Comparison of ENCODE assay signal across 8 mouse cellular contexts in the genomic region with DNA sequence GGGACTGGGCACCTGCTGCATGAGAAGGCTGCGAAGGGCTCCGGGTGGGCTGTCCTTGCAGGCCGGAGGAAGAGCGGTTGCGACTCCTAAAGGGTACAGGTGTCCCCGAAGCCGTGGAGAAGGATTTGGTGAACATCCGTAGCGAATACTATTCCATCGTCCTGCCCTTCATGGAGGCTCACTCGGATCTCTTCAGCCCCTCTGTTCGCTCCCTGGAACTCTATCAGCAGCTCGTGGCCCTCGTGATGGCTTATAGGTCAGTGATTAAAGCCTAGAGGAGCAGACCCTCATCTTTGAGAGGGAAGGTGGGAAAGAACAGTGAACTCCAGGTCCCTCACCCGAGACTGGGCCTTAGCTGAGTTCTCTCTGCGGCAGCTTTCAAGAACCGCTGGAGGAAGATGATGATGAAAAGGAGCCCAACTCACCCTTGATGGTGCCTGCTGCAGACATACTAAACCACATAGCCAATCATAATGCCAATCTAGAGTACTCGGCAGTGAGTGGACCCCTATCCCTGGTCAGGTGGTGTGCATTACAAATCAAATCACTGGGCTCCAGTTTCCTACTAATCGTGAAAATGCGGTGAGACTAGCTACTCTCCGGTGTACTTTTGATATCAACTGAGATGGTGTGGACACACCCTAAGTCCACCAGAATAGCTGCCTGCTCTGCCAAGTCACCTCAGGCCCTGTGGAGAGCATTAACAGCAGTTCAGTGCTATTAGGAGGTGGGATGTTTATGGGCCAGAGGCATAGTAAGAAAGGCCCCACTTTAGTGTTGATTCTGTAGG. TPM values are rescaled to one million over a fixed set of nuclear protein-coding genes. Genes with fewer than 3 reads are reported as not detected.
DNase-seq lines count a peak whose midpoint lies in the region; ATAC-seq and TF ChIP-seq lines count a peak whose summit lies in the region.

No protein-coding gene starts in this region.

- H3K4me3 ChIP-seq in intestine, embryonic 15.5 days (replicated peaks), result peak overlapping the region; percentile 95
- peak overlapping the region; percentile 39 for H3K4me3 ChIP-seq in myocyte

- WGBS in intestine, embryonic 15.5 days, result 17% methylated on average over 21 of the region's 21 CpGs

- peaks cover 10% of the 10 kb centered on the region; the same call in 1 of the 2 replicates for H3K36me3 ChIP-seq in intestine, embryonic 15.5 days
- peaks cover 37% of the 10 kb centered on the region for H3K36me3 ChIP-seq in myocyte (ENCODE audit: control insufficient read depth, insufficient read depth)

- H3K79me2 ChIP-seq in myocyte (ENCODE audit: control insufficient read depth, insufficient read depth), result no peaks in the 10 kb centered on the region

- peak; percentile 19 for DNase-seq in cerebellum, adult 9-11 months
- DNase-seq in cerebellum, postnatal 14 days, result no peak
- DNase-seq in right cerebral cortex, adult 18-20 months, result peak; percentile 7
- no peak for DNase-seq in right cerebral cortex, postnatal 25 days
- no peak for DNase-seq in thymus, adult 18-20 months
- no peak for DNase-seq in right cerebral cortex, postnatal 4 days

- H3K9me3 ChIP-seq in intestine, embryonic 15.5 days, result no peaks in the 10 kb centered on the region

- H3K27me3 ChIP-seq in intestine, embryonic 15.5 days (replicated peaks), result no peaks in the 10 kb centered on the region
- H3K27me3 ChIP-seq in myocyte (ENCODE audit: control insufficient read depth, insufficient read depth, insufficient read length), result no peaks in the 10 kb centered on the region

- no peak; the same call in 1 of the 2 replicates for ATAC-seq in intestine, embryonic 15.5 days

- TF ChIP-seq POLR2A in myocyte (IDR thresholded peaks at IDR 0.05; ENCODE audit: insufficient read length, low read depth), result no peak

- peak overlapping the region; percentile 69 for H3ac ChIP-seq in myocyte (ENCODE audit: control insufficient read depth, insufficient read length)

- H3K4me2 ChIP-seq in intestine, embryonic 15.5 days (replicated peaks), result peak overlapping the region; percentile 80
- peak overlapping the region; percentile 65 for H3K4me2 ChIP-seq in myocyte (ENCODE audit: low read depth)

- H3K27ac ChIP-seq in intestine, embryonic 15.5 days, result peak overlapping the region; percentile 73

- H3K4me1 ChIP-seq in intestine, embryonic 15.5 days (replicated peaks), result 0 out of 2 replicates have a peak, but pooled peaks cover 10% of the 10 kb centered on the region

- H3K9ac ChIP-seq in intestine, embryonic 15.5 days, result peak overlapping the region; percentile 90

TF ChIP-seq in myocyte, 11 proteins besides CTCF, POLR2A, EP300 and RAD21:
- no peak for TF ChIP-seq MAX (IDR thresholded peaks at IDR 0.05; ENCODE audit: low read depth)
- TF ChIP-seq MYOG (IDR thresholded peaks at IDR 0.05; ENCODE audit: control insufficient read depth in 1 of 3, insufficient read depth in 1 of 3, insufficient read length in 2 of 3, low read depth in 2 of 3), result no peak
- peak; percentile 12 for TF ChIP-seq POLR2AphosphoS2 (IDR thresholded peaks at IDR 0.05; ENCODE audit: insufficient read length, low read depth)

RNA-seq across cellular contexts. Expression of a gene that starts 1.1 kb away (rescaled TPM):
- 19.7 and 24.3 TPM in 2 replicates for polyA plus RNA-seq in intestine, embryonic 15.5 days (2015; fragmentation: Nextera tagmentation; extraction: Ambion mirVana)
- 13.9 TPM for polyA plus RNA-seq in myocyte (2012; fragmentation: generic; extraction: Trizol)

RNA-seq across cellular contexts. Expression of a gene that starts 40.0 kb away (rescaled TPM):
- polyA plus RNA-seq in intestine, embryonic 15.5 days (2015; fragmentation: Nextera tagmentation; extraction: Ambion mirVana), result 16.3 and 17.0 TPM in 2 replicates
- 83.9 TPM for polyA plus RNA-seq in myocyte (2012; fragmentation: generic; extraction: Trizol)

Comparison
In these comparisons a context has a peak if more than half of its experiments do, and no peak if none do; other contexts are left out.
1. DNase-seq: peak in cerebellum, adult 9-11 months (single experiment) and right cerebral cortex, adult 18-20 months (single experiment); none in cerebellum, postnatal 14 days (0 of 2), right cerebral cortex, postnatal 25 days (single experiment), thymus, adult 18-20 months (0 of 2) and right cerebral cortex, postnatal 4 days (single experiment).